Mouse (Mus musculus): ENCODE measurements at regions not wholly inside any gene's neighbourhood (a gene's known extent, or its start where the extent isn't known, plus 50 kb on each side); places are given as distances from the start of the nearest gene placed in this dataset.

DNA sequence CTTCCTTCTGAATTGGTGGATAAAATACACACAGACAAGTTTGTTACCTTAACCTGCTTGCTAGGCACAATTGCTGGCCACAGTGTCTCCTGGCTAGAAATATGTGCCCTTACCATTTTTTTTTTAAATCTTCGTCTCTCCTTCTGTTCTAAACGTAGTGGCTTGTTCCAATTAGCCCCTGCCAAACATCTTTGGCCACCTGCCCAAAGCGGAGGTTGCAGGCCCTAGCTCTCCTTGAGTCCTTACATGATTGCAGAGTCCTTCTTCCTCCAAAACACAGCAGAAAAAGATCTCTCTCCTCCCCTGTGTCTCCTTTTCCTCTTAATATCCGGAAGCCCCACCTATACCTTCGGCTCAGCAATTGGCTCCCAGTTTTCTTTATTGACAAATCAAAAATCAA is 986.8 kb downstream of the Robo2 start:
- CTCF ChIA-PET, result no interaction called here

DNA sequence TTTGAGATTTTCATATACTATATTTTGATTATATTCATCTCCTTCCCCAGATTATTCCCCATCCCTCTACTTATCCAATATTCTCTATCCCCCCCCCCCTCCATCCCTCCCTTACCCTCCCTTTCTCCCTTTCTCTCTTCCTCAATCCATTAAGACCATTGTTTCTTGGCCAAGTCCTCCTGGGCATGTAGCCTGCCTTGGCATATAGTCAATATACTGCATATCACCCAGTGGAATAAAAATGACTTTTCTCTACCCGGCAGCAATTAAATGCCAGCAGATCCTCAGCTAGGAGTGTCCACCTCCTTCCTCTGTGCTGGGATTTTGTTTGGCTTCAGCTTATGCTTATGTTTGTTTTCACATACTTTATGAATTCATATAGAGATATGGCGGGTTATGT is 987.3 kb downstream of the Robo2 start:
- CTCF ChIA-PET, result no interaction called here

DNA sequence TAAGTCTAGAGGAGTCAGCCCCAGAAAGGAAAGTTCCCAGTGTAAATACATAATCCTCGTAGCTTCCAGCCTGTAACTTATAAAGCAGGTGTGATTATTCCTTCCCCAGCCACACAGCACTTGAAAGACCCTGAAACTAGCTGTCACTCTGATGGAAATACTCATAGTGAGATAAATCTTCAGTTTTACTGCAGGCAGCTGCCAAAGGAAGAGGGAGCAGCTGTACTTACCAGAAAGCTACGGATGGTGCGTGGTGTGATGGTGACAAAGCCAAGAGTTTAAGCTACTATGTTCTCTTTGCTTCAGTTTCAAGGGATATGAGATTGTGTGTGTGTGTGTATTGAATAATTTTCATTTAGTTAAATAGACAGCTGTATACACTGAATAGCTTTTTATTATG is 1007.1 kb downstream of the Robo2 start:
- CTCF ChIA-PET, result no interaction called here

DNA sequence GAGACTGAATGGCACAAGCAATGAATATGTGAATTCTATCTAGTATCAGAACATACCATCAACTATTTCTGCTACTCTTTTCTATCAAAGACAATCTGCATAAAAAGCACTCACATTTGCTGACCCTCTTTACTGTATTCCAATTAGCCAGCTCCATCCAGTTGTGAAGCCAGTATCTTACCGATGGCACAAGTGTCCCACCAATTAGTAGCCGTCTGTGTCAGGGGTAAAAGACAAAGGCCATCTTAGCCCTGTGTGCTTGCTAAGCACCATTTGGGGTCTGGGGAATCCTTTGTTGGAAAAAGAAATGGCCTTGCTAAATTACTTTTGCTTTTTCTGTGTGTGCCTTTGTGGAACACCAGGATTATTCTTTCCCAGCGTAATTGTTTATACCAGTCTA is 1007.5 kb downstream of the Robo2 start:
- CTCF ChIA-PET, result no interaction called here

DNA sequence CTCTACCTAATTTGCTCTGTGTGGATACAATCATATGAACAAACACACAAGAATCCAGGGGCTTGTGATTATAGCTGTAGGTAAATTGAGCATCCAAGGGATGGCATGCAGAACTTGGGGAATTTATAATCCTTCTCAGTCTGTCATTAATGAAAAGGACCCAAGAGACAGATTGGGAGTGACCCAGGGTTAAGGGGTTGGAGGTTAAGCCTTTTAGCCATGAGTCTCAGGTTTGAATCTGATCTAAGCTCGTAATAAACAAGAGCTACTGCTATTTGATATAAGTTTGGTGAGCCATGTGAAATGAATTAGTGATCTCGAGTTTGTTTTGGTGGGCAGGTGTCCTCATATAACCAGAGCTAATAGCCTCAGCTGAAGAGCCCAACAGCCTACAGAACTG is 1032.6 kb downstream of the Robo2 start:
- CTCF ChIA-PET, result no interaction called here

DNA sequence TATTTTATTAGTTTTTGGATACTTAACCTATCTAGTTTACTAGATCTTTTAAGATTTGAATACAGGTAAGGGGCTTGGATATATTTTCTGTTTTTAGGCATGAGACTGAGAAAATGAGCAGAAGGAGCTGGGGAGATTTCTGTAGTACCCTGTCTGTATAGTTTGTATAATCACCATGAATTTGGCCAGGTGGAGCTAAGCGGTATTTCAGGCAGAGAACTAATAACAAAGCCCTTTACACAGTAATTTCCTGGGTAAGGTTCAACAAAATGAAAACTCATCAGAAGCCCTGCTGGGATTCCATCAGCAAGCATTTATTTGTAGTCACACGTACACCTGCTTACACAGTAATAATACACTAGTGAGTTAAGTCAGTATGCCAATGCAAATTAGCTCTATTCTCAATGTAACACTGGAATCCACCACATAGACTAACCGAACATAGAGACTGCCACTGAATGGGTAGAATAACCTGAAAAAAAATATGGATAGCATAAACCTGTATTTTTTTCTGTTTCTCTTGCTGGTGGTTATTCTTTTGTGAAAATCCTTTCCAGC is 1036.9 kb downstream of the Robo2 start:
- CTCF ChIA-PET, result no interaction called here

DNA sequence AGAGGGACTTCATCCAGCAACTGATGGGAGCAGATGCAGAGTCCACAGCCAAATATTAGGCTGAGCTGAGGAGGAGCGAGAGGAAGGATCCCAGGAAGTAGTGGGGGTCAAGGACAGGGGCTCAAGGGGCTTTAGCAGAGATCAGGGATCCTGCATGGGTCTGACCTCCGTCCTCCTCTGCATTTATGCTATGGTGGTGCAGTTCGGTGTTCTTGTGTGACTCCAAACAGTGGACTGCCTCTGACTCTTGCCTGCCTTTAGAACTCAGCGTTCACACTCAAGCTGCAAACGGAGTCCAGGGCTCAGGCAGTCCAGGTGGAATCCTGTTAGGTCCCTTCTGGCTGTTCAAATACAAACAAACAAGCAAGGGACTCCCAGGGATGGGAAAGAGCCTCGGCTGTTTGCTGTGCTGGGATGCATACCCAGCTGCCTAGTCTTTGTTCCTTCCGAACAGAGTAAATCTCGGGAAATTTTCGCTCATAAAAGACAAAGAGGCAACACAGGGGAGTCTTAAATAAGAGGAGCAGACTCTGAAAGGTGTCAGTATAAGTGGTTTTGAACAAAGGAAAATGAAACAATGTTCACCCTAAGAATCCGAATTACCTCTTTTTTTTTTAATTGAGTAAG is 1042.9 kb downstream of the Robo2 start:
- CTCF ChIA-PET, result no interaction called here

DNA sequence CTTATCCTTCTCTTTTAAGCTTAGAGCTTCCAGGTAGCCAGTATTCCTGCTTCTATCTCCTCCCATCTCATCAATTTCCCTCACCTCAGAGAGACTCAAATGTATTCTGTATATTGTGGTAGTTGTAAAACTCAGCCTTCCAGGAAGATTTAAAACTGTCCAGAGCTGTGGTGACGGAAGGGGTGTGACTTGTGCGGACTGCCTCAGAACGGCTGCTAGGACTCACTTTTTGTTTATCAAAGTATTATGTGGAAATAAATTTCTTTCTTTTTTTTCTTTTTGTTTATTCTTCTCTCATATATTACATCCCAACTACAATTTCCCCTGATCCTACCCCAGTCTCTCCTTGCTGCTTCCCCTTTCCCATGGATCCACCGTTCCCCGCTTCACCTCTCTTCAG is 1043.7 kb downstream of the Robo2 start:
- CTCF ChIA-PET, result interaction anchor here (0.8 kb wide), 1 partner anchor 288 kb away, joined by 4 read pairs; no protein-coding TSS in a partner anchor

DNA sequence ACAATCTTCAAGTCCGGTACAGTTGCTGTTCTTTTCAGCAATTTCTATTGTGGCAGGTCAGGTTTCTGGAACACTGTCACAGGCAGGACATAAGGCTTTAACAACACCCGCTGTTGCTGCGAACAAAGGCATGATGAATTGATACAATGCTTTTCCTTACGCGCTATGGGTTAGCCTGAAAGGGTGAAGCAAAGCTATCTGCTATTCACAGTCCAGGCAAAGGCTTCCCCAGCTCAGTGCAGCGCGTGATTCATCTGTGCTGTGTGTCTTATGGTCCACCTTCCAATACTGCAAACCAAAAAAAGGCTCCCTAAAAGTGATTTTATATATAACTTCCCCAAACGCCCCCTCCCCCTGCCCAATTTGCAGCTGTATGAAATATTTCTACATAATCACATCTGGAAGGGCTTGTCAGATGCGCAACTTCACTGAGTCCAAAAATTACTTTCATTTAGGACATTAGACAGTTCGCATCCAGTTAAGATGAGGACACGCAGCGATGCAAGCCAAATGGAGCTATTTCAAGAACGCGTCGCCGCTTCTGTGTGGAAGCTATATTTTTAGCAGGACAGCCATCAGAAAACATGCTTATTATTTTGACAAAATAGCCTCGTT is 1044.3 kb downstream of the Robo2 start:
- CTCF ChIA-PET, result interaction anchor here (0.8 kb wide), 1 partner anchor 288 kb away, joined by 4 read pairs; no protein-coding TSS in a partner anchor

DNA sequence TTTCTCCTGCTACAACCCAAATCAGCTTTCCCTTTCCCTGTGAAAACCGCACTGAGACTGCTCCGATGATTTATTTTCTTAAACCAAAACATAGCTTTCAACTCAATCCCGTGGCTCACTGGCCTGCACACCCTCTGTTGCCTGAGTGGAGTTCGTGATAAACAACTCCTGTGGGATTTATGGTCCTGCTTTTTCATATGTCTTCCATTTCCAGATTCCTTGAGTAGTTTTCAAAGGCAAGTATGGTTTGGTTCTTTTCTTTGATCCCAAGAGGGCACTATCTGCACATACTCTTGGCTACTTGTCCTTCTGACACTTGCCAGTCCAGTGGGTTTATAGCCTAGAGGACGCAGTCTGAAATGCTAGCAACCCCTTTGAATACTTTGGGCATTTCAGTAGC is 1042.6 kb downstream of the Robo1 start:
- CTCF ChIA-PET, result no interaction called here

DNA sequence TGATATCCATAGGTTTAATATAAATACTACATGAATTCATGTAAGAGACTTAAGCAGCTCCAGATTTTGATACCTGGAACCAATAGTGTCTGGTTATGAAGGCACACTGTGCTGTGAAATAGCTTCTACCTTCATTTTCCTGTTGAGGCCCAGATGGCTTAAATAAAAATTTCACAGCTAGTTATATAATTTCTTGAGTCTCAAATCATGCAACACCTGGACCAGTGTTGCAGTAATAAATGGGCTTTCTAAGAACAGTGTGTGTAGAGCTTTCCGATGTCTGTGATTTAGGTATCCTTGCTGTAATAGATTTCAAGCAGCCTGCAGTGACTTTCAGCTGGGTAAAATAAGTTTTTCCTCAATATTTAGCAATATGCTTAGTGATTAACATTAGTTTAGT is 1035.8 kb downstream of the Robo1 start:
- CTCF ChIA-PET, result no interaction called here

DNA sequence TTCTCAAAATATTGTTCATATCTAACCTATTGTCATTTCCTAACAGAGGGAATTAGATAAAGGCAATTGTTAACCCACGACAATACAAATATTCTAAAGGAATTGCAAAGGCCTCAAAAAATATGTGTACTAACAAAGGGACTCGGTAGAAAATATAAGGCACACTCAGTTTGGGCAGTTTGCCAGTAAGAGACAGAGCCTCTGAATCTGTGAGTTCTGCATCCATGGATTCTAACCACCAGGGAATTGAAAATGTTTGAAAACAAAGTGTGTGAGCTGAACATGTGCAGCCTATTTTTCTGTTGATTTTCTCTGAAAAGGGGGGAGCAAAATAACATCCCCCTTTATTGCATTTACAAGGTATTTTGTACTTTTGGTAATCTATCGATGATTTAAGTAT is 1035.4 kb downstream of the Robo1 start:
- CTCF ChIA-PET, result no interaction called here

DNA sequence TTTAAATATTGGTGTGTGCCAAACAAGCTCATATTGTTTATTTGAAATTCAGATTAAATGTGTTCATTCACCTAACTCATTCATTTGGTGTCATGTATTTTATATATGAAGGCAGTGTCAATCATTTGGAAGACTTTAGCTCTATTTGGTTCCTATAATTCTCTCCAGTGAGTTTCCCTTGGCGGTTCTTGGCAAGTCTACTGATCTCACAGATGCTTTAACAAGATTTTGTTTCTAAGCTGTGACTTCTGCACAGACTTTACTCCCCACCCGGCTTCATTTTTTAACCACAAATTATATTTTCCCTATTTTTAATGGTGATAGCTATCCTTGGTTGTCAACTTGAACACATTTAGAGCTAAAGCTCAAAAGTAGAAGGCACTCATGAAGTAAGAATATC is 1009.5 kb downstream of the Robo1 start:
- CTCF ChIA-PET, result no interaction called here

DNA sequence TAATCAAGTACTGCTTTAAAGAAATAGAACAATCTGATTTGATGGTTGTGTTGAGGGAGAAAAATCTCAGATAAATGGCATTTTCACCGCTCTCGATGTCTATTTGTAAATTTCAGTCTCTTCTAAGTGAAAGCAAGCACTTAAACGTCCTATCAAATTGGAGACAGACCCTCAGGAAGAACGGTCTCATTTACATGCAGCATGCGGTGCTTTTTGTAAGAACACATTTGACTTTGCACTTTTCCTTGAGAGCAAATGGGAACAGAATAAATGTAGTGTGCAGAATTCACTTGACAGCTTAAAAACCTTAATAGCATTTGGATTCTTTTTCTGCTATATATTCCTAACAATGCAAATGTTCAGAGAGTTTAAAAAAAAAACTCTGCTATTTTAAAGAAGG is 1002.0 kb downstream of the Robo1 start:
- CTCF ChIA-PET, result no interaction called here

DNA sequence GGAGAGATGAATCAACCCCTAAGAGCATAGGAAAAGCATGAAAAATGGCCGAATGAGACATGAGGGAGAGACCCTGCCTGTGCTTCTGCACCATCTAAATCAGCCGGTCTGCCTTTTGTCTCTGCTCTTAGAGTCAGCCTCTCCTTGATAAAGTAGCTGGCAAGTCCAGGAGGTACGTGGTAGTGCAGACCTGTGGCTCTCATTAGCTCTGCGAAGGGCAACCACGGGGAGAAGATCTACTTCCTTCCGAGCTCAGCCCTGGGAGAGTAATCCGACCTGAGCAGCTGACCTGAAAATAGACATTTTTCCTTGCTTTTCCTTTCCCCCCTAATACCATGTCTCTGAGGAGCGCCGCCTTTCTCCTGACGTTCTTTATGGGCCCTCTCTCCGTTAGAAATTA is 971.8 kb downstream of the Robo1 start:
- CTCF ChIA-PET, result no interaction called here

DNA sequence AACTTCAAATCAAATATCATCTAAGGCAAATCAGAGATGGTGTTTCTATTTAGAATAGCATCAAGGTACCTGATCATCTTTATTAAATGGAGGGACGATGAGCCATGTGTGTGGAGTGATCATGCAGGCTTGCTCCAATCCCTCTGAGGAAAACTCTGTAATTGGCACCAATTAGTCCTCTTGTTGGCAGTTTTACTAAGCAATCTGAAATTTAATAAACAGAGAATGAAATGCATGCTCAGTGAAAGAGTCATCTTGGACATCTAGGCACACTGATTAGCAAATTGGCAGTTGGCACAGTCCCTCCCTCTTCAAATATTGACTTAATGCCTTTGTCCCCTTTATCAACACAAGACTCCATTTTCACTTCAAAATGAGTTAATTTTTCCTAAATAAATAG is 951.6 kb downstream of the Robo1 start:
- CTCF ChIA-PET, result no interaction called here

DNA sequence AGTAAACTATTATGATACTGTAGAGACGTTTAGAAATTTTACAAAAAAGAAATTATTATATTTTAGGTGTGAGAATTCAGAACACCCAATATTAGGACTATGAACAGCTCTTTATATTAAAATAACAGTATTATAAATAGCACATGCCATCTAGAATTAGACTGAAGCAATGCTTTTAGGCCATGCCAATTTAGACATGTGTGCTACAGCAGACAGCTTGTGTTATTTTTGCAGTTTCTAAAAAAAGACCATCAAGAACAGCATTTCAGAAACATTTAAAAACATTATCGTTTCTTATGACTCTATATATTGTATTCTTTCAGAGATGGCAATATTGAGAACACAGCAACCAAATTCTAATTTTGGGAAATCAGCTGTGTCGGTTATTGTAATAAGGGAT is 951.2 kb downstream of the Robo1 start:
- CTCF ChIA-PET, result no interaction called here

DNA sequence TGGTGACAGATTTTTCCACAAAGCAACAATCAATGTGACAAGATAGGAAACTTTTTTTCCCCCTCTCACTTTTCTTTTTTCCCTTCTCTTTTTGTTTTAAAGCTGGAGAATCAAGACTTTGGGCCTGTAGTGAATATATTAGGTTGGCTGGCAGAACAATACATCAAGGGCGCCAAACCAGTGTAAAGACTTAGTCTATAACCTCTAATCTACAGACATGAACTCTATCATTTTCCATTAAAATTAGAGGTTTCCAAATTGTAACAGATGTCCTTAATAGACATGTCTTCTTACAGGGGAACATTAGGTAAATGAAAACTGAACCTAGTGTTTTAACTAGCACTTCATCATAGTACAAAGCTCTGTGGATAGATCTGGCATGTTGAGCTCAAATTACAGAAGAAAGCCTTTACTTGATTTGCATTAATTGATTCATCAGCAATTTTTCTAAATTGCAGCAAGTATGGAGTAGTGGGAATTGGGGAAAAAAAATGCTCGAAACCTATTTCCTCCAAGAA is 937.0 kb downstream of the Robo1 start:
- CTCF ChIA-PET, result no interaction called here

DNA sequence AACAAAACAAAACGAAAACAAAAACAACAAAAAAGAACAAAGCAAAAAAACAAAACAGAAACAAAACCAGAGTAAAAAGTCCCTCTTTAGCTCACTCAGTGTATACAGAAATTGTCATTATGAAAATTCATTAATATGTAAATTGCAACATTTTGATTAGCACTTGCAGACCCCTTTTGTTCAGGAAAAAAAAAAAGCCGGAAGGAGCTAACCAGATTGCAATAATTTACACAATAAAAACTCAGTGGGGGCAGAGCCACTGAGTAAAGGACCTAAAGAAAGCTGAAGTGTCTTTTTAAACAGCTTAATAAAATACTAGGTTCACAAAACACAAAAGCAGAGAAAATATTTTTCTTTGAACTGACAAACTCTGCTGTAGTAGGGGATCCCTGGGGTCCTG is 922.5 kb downstream of the Robo1 start:
- CTCF ChIA-PET, result no interaction called here

DNA sequence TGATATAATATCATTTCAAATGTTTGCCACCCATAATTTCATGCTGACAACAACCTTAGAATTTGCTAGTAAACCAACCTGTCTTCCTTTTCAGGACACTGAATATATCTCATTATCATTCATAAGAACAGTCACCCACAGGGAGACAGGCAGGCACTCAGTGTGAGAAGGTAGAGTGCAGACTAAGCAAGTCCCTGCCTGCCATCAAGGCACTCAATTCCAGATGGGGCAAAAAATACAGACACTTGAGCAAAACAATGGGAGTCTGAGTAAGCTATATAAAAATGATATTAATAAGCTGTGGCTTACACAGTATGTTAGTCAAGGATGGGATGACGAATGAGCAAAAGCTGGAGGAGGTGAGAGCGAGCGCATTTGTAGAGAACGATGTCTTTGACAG is 909.4 kb downstream of the Robo1 start:
- CTCF ChIA-PET, result no interaction called here

DNA sequence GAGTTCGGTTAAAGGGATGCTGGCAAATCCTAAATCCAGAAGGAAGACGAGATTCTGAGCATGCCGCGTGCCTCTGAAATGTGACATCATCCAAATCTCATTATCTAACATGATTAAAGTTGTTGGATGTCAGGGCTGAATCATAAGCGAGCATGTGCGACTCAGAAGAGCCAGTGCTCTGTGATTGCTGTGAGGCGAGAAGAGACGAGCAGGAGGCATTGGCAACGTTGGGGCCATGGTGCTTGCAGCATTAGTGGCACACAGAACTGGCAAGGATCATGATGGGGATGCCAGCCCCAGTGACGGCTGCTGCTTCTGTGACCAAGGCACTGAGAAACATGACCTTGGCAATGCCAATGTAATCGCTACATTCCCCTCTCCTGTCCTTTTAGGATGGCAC is 895.4 kb downstream of the Robo1 start:
- CTCF ChIA-PET, result no interaction called here

DNA sequence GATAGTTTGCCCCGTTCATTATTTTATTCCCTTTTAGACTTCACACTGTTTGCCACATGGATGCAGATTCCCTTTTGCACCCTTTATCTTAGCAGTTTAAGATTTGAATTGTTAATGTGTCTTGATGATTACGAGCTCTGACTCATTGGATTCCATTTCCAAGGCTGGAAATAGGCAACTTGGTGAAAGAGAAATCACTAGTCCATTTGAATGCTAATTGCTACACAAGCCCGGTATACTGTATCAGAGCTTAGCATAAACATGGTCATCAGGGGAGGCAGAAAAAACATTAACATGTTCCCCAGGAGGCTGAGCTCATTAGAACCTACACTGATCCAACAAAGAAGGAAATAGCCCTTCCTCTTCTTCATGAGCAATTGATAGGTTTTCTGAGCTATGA is 892.9 kb downstream of the Robo1 start:
- CTCF ChIA-PET, result no interaction called here

DNA sequence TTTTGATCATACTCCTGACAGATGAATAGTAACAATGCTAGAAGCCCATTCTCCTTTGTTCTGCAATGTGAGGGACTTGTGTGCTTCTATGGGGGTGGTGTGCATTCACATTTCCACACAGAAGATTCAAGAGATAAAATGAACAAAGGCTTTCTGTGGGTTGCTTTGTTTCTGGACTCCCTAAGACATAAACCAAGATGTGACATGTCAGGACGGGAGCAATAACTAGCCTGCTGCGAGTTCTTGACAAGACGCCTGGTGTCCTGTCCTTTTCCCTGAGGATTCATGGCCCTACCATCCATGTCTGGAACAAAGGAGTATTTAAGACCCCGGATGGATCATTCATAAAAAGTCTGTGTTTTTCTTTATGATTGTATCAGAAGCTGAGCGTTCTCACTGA is 874.7 kb downstream of the Robo1 start:
- CTCF ChIA-PET, result no interaction called here

DNA sequence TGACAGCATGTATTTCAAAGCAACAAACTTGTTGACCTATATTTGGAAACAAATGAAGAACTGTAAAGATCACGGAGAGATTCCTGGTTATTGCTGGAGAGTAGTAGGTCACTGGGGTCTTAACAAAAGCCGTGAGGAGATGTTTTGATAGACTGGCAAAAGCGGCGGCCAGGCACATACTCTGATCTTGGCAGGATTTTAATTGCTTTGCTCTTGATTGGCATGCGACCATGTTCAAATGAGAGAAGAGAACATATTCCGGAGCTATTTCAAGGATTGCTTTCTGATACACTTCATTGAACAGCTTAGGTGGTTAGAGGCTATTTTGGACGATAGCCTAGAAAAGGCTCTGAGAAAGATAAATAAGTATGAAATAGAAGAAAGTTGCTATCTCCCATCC is 874.2 kb downstream of the Robo1 start:
- CTCF ChIA-PET, result no interaction called here
